Mouse (Mus musculus): ENCODE data around the gene Olfr392.

Olfr392 gene

DNA sequence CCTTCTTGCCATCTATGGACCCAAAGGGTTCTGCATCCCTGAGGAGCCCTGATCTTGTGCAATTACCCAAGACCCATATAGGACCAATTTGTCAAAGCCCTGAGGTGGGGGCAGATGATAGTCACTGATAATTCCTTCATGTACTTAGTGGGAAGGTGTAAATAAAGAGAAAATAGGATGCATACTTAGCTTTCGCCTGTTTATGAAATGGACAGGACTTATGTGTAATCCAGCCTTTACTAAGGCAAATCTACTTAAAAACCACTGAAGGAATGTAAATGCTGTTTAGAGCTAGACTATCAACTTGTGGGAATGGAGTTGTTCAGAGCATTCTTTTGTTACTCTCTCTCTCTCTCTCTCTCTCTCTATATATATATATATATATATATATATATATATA, at the start of gene Olfr392:
Gene Olfr392, minus strand, starts transcription at position 101 of the 400 bp plus-strand sequence.
- DNase-seq = no peak

GRCm38 (mm10) chr11:73851354-73851753, 34.5 kb upstream of the Olfr392 start, which contains the start of gene Olfr393:
Olfr393 (minus strand) TSS chr11:73851454.
- DNase-seq = no peak

DNA sequence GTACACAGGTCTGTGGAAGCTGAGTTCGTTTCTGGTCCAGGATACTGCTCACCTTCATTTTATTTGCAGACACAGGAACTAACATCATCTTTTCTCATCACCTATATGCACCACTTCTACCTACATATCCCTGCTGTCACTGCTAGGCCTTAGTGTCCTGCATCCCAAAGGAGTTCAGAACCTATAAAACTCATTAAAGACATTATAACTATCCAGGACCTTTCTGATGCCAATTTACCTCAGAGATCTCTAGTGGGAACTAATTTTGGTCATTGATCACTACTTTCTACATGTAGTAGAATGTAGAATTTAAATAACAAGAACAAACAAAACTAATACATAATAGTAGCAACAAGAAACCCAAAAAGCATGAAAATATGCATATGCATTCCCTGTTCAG, 13.9 kb downstream of the Olfr392 start, which contains the start of gene Olfr391-ps:
Gene Olfr391-ps, minus strand, starts transcription at position 101 of the 400 bp plus-strand sequence.
- DNase-seq = no peak

GRCm38 (mm10) chr11:73782664-73783063, 34.2 kb downstream of the Olfr392 start, which contains the start of gene Olfr390:
Olfr390 (plus strand) TSS chr11:73782964.
- no peak for DNase-seq

GRCm38 (mm10) chr11:73780613-73781012, 36.2 kb downstream of the Olfr392 start, which contains the start of gene Olfr389:
Olfr389 (minus strand) TSS chr11:73780713.
- DNase-seq = no peak
